In genomic region chr19:25450869-25451629, GRCm38 (mm10) we compare ENCODE assay signal across 9 mouse cellular contexts. TPM values are rescaled to one million over a fixed set of nuclear protein-coding genes. Genes with fewer than 3 reads are reported as not detected.
A peak's percentile ranks its signal among the peaks of the same experiment; 100 is the strongest.
DNase-seq lines count a peak whose midpoint lies in the region; ATAC-seq and TF ChIP-seq lines count a peak whose summit lies in the region.
"Had no signal": no experiment of that assay in that cellular context is flagged by ENCODE, and none has a peak within 500 bp of the region (broad histone marks: within the 10 kb centered on the region; RNA-seq: fewer than 3 reads in every experiment).

No protein-coding gene starts in this region.

- no peak overlapping the region for H3K4me3 ChIP-seq in heart, embryonic 12.5 days
- H3K4me3 ChIP-seq in C2C12 (ENCODE audit: insufficient read depth, poor library complexity, severe bottlenecking), result no peak overlapping the region

- no peak overlapping the region for H3K27ac ChIP-seq in heart, embryonic 12.5 days (ENCODE audit: poor library complexity, severe bottlenecking)

- H3K36me3 ChIP-seq in heart, embryonic 12.5 days, result no peaks in the 10 kb centered on the region
- H3K36me3 ChIP-seq in C2C12 (ENCODE audit: control insufficient read depth, insufficient read depth), result no peaks in the 10 kb centered on the region

- H3K9ac ChIP-seq in heart, embryonic 12.5 days, result no peak overlapping the region

- DNase-seq in heart, postnatal 25 days (ENCODE audit: low spot score), result no peak
- DNase-seq in ZHBTc4 (ENCODE audit: low read depth, low spot score), result peak; percentile 80
- peak; percentile 19 to 55 for DNase-seq in frontal cortex, postnatal 36 days (ENCODE audit: low spot score in 2 of 2)
- peak; percentile 25 for DNase-seq in layer of hippocampus, adult 9-10 months (ENCODE audit: low spot score)
- no peak for DNase-seq in natural killer cell, adult 2 months (ENCODE audit: low spot score in 2 of 2)

- intact Hi-C loops in heart, postnatal 25 days (cut with DNase I), result loop anchor here (1.0 kb wide), 1 partner anchor 110 kb away; no protein-coding TSS in a partner anchor

- no peaks in the 10 kb centered on the region for H3K9me3 ChIP-seq in heart, embryonic 12.5 days (replicated peaks)

- no peaks in the 10 kb centered on the region for H3K27me3 ChIP-seq in heart, embryonic 12.5 days (replicated peaks)
- no peaks in the 10 kb centered on the region for H3K27me3 ChIP-seq in C2C12 (ENCODE audit: control insufficient read depth, insufficient read depth, insufficient read length)

- peak; percentile 52 for TF ChIP-seq CTCF in C2C12 (IDR thresholded peaks at IDR 0.05; ENCODE audit: control insufficient read depth, insufficient read depth, insufficient read length)

- H3ac ChIP-seq in C2C12 (ENCODE audit: control insufficient read depth, insufficient read length, low read depth), result no peak overlapping the region

- no peaks in the 10 kb centered on the region for H3K79me2 ChIP-seq in C2C12 (ENCODE audit: control insufficient read depth, insufficient read depth)

- no peaks in the 10 kb centered on the region for H3K79me3 ChIP-seq in C2C12 (ENCODE audit: low read depth)

- WGBS in heart, embryonic 12.5 days, result 42% methylated on average over 11 of the region's 11 CpGs

- peaks cover 18% of the 10 kb centered on the region for H3K4me1 ChIP-seq in heart, embryonic 12.5 days (replicated peaks)

- no peak overlapping the region for H3K4me2 ChIP-seq in heart, embryonic 12.5 days

- 0 out of 2 replicates have a peak, but pooled peaks have one; percentile 42 for ATAC-seq in heart, embryonic 12.5 days (ENCODE audit: insufficient number of reproducible peaks, low FRiP score)
- ATAC-seq in megakaryocyte progenitor cell, adult 5-6 weeks (replicated peaks; ENCODE audit: poor library complexity), result peak; percentile 86

TF ChIP-seq in C2C12, 6 proteins besides CTCF, POLR2A, EP300 and RAD21:
- TF ChIP-seq CEBPB (IDR thresholded peaks at IDR 0.05; ENCODE audit: low read depth) (no peak), MYOG (IDR thresholded peaks at IDR 0.05; ENCODE audit: control insufficient read depth, extremely low read depth, insufficient read length) (no peak), MAX (IDR thresholded peaks at IDR 0.05) (no peak), USF1 (IDR thresholded peaks at IDR 0.05; ENCODE audit: low read depth) (no peak), MYOD1 (IDR thresholded peaks at IDR 0.05; ENCODE audit: control insufficient read depth, insufficient read length, low read depth) (no peak), FOSL1 (IDR thresholded peaks at IDR 0.05; ENCODE audit: insufficient read depth, low read length, poor library complexity, severe bottlenecking) (no peak)
TF ChIP-seq in C2C12: peak in this region for 0.

RNA-seq across cellular contexts. Expression of gene Dmrt1, which starts 54.4 kb away (rescaled TPM):
- polyA plus RNA-seq in heart, embryonic 12.5 days (2016; fragmentation: Nextera tagmentation; extraction: Ambion mirVana), result not detected in 2 replicates
- not detected for total RNA-seq in heart, postnatal 25 days (2021)
- not detected for polyA plus RNA-seq in C2C12 (2012; fragmentation: generic; extraction: Trizol)
- total RNA-seq in megakaryocyte progenitor cell, adult 5-6 weeks (2015), result not detected in 2 replicates
- total RNA-seq in megakaryocyte progenitor cell, adult 5-6 weeks (2017), result not detected in 2 replicates
- polyA plus RNA-seq: gonadal fat pad, adult 2 months had no signal

Comparison
In these comparisons a context has a peak if more than half of its experiments do, and no peak if none do; other contexts are left out.
1. DNase-seq: peak in ZHBTc4 (single experiment), frontal cortex, postnatal 36 days (2 of 2) and layer of hippocampus, adult 9-10 months (single experiment); none in heart, postnatal 25 days (single experiment) and natural killer cell, adult 2 months (0 of 2).